Mouse (Mus musculus) heart, adult 2 months (tissue): ENCODE measurements at regions not wholly inside any gene's neighbourhood (a gene's known extent, or its start where the extent isn't known, plus 50 kb on each side); places are given as distances from the start of the nearest gene placed in this dataset.
A peak's percentile ranks its signal among the peaks of the same experiment; 100 is the strongest.

Experiments
- DNase-seq, 2 experiments: peaks; one replicate each; pipeline ENCODE4 v3.0.0; 2021
- H3K27ac ChIP-seq: fragments of 200-600 bp; 2 replicates; pipeline ENCODE4 v1.8.1; 2022
- H3K27me3 ChIP-seq: fragments of 200-500 bp; 2 replicates; pipeline ENCODE4 v1.6.1; 2012; ENCODE audit warnings: mild to moderate bottlenecking, low read length, inconsistent platforms, mixed read lengths; ENCODE audit not compliant: control insufficient read depth, insufficient read depth
- H3K36me3 ChIP-seq: fragments of 200-500 bp; 2 replicates; pipeline ENCODE4 v1.6.1; 2012; ENCODE audit warnings: low read length, inconsistent platforms; ENCODE audit not compliant: control insufficient read depth, insufficient read depth
- H3K4me1 ChIP-seq: fragments of 200-500 bp; 2 replicates; pipeline ENCODE4 v1.6.1; 2011; ENCODE audit warnings: low read length; ENCODE audit not compliant: control insufficient read depth, insufficient read depth
- H3K4me3 ChIP-seq: fragments of 200-600 bp; 2 replicates; pipeline ENCODE4 v1.8.1; 2022
- H3K79me2 ChIP-seq: fragments of 200-500 bp; replicated peaks from 2 replicates; pipeline ENCODE4 v1.6.1; 2012; ENCODE audit warnings: mild to moderate bottlenecking, inconsistent platforms, low read length, moderate library complexity, mixed read lengths; ENCODE audit not compliant: control insufficient read depth, insufficient read depth
- H3K9ac ChIP-seq: fragments of 200-500 bp; 2 replicates; pipeline ENCODE4 v1.6.1; 2012; ENCODE audit warnings: low read depth, mild to moderate bottlenecking, control low read depth, inconsistent platforms, low read length, mixed read lengths
- CTCF ChIP-seq: fragments of 200-600 bp; IDR thresholded peaks from 2 replicates; pipeline ENCODE4 v1.8.1; 2022; ENCODE audit warnings: antibody characterized with exemption, mild to moderate bottlenecking, moderate library complexity
- EP300 ChIP-seq: fragments of 200-500 bp; IDR thresholded peaks from 2 replicates; pipeline ENCODE4 v1.6.1; 2011; ENCODE audit warnings: low read depth, low read length, control low read depth; ENCODE audit not compliant: insufficient read depth
- POLR2A ChIP-seq: fragments of 200-500 bp; IDR thresholded peaks from 2 replicates; pipeline ENCODE4 v1.6.1; 2011; ENCODE audit warnings: mild to moderate bottlenecking, low read depth, low read length, control low read depth; ENCODE audit not compliant: insufficient read depth
- WGBS: fragments of 180-500 bp; shearing (Covaris S2); methylation state at CpG from one replicate; pipeline ENCODE4 v1.1.7; 2018; 5-methylcytosine and 5-hydroxymethylcytosine counted together
- intact Hi-C: fragments of 180-260 bp; cut with DNase I; formaldehyde crosslinking; loops from one replicate; pipeline ENCODE4 v1.15.1; 2025

DNA sequence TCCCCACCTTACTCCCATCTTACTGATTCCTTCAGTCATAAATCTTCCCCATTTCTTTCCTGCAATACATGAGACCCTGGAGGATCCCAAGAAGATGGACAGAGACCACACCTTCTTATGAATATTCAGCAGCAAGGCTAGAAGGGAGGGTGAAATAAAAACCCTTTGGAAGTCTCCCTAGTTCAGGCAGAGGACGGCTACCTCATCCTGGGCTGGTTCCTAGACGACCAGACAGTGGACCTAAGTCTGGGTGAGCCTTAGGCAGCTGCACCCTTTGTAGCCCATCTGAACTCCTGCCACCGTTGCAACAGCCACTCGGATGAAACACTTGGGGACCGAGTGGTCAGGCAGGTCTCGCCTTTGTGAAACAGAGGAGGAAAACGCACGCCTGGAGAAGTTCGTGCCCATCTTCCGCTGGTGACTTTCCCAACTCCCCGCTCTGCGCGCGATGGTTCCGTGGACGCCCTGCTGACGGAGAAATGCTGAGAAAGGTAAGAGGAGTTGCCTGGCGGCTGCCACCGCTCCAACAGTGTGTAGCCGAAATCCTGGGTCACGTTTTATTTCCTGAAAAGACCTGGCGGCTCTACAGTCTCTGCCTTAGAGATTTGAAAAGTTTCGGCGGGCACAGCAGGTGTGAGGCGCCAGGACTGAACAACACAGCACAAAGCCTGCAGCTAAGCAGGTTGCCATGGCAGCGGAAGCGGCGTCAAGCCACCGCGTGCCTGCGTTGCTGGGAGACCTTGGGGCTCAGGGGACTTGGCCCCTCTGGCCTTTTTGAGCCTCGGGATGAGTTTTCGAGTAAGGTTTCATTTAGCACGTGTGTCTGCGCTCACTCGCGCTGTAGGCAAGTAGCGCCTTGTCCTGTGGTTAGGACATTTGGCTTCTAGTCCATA, 112.2 kb downstream of the Amer2 start:
- H3K9ac ChIP-seq = no peak overlapping the region
- no peaks in the 10 kb centered on the region for H3K4me1 ChIP-seq
- H3K4me3 ChIP-seq = peak overlapping the region; percentile 6; the same call in 1 of the 2 replicates
- 0 out of 2 replicates have a peak, but pooled peaks cover 2% of the 10 kb centered on the region for H3K27me3 ChIP-seq
- H3K36me3 ChIP-seq = no peaks in the 10 kb centered on the region
- no peak overlapping the region for H3K27ac ChIP-seq
- intact Hi-C loops = no loop called here
- DNase-seq = peak in 1 of 2 experiments; percentile 25
- WGBS = 1% methylated on average over 38 of the region's 38 CpGs
- no peak for TF ChIP-seq POLR2A
- TF ChIP-seq EP300 = no peak
- TF ChIP-seq CTCF = no peak
- H3K79me2 ChIP-seq = no peaks in the 10 kb centered on the region

DNA sequence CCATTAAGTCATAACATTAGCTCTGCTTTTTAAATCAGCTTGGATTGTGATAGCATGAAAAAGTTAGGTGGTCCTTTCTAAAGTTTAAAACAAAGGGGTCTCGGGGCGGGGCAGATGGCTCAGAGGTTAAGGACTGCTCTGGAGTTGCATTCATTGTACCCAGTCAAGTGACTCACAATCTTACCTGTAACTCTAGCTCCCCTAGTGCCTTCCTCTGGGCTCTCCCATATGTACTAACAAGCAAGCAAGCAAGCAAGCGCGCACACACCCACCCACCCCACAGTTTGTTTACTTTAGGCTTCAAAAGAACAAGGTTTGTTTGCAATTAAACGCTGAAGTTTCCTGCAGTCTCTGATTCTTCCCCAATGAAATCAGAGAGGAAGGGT, 112.8 kb downstream of the Amer2 start:
- WGBS = 6% methylated on average over 5 of the region's 5 CpGs
- H3K4me1 ChIP-seq = no peaks in the 10 kb centered on the region
- intact Hi-C loops = no loop called here
- no peak overlapping the region for H3K9ac ChIP-seq
- 0 out of 2 replicates have a peak, but pooled peaks cover 2% of the 10 kb centered on the region for H3K27me3 ChIP-seq
- no peak for DNase-seq
- H3K4me3 ChIP-seq = no peak overlapping the region
- H3K36me3 ChIP-seq = no peaks in the 10 kb centered on the region
- TF ChIP-seq EP300 (no peak), POLR2A (no peak), CTCF (no peak)
- H3K79me2 ChIP-seq = no peaks in the 10 kb centered on the region
- H3K27ac ChIP-seq = no peak overlapping the region

- 11% methylated on average over 9 of the region's 9 CpGs for WGBS
- H3K79me2 ChIP-seq = no peaks in the 10 kb centered on the region
- no peak overlapping the region for H3K27ac ChIP-seq
- 0 out of 2 replicates have a peak, but pooled peaks cover 2% of the 10 kb centered on the region for H3K27me3 ChIP-seq
- H3K9ac ChIP-seq = no peak overlapping the region
- TF ChIP-seq CTCF (no peak), POLR2A (no peak), EP300 (no peak)
- no peaks in the 10 kb centered on the region for H3K4me1 ChIP-seq
- intact Hi-C loops = no loop called here
- H3K4me3 ChIP-seq = no peak overlapping the region
- no peaks in the 10 kb centered on the region for H3K36me3 ChIP-seq
- DNase-seq = no peak
These were observed 113.3 kb downstream of the Amer2 start for GRCm38 (mm10) chr14:60486278-60486935.

DNA sequence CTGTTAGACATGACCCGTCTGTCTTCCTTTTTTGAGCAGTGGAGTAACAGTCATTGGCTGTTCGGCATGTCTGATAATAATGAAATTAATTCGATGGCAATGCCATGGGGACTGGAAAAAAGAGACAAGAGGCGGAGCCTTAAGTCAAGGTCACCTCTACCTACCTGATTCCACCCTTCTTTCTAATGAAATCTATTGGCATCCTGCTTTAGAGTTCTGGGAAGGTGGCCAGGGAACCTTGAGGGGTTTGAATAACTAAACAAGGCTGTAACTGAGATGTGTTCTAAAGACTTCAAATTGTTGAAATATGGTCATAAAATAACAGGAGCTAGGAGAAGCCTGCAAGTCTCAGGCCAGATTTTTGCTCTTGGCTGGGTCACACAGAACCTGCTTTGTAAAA, 116.1 kb downstream of the Amer2 start:
- no peaks in the 10 kb centered on the region for H3K4me1 ChIP-seq
- H3K36me3 ChIP-seq = no peaks in the 10 kb centered on the region
- H3K27me3 ChIP-seq = 0 out of 2 replicates have a peak, but pooled peaks cover 2% of the 10 kb centered on the region
- no peak for DNase-seq
- no peaks in the 10 kb centered on the region for H3K79me2 ChIP-seq
- no peak overlapping the region for H3K9ac ChIP-seq
- TF ChIP-seq POLR2A (no peak), EP300 (no peak), CTCF (no peak)
- H3K27ac ChIP-seq = no peak overlapping the region
- no peak overlapping the region for H3K4me3 ChIP-seq
- WGBS = 80% methylated on average over 4 of the region's 4 CpGs
- intact Hi-C loops = no loop called here

- WGBS = 88% methylated on average over 2 of the region's 2 CpGs
- DNase-seq = no peak
- H3K9ac ChIP-seq = no peak overlapping the region
- H3K4me1 ChIP-seq = no peaks in the 10 kb centered on the region
- no peaks in the 10 kb centered on the region for H3K27me3 ChIP-seq
- H3K36me3 ChIP-seq = no peaks in the 10 kb centered on the region
- intact Hi-C loops = no loop called here
- no peaks in the 10 kb centered on the region for H3K79me2 ChIP-seq
- no peak overlapping the region for H3K27ac ChIP-seq
- H3K4me3 ChIP-seq = no peak overlapping the region
- TF ChIP-seq CTCF = no peak
- no peak for TF ChIP-seq EP300
- TF ChIP-seq POLR2A = no peak
These were observed 117.8 kb downstream of the Amer2 start for GRCm38 (mm10) chr14:60490886-60491285.

DNA sequence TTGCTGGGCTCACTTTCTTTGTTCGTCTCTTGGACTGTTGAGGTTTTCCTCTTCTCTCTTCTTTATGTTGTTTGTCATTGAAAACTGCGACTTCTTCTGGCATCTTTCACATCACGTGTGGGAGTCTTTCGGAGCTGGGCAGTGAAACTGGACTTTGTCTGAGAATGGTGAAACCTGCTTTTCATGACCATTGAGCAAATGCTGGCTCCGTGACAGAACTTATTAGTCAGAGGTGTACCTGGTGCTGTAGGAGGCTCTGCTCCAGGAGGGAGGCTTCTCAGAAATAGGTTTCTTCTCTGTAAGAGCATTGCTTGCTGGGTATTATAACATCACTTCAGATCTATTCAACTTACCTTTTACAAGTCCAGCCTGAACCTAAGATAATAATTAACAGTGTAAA, 122.4 kb downstream of the Amer2 start:
- Histone ChIP-seq H3K9ac (no peak overlapping the region), H3K79me2 (no peaks in the 10 kb centered on the region), H3K27ac (no peak overlapping the region), H3K36me3 (no peaks in the 10 kb centered on the region), H3K27me3 (no peaks in the 10 kb centered on the region), H3K4me3 (no peak overlapping the region), H3K4me1 (no peaks in the 10 kb centered on the region)
- no peak for DNase-seq
- intact Hi-C loops = no loop called here
- WGBS = 77% methylated on average over 5 of the region's 5 CpGs
- no peak for TF ChIP-seq POLR2A
- no peak for TF ChIP-seq EP300
- TF ChIP-seq CTCF = no peak
